Mouse (Mus musculus): ENCODE measurements around the gene Zfp148. TPM values are rescaled to one million over a fixed set of nuclear protein-coding genes. Genes with fewer than 3 reads are reported as not detected.
A peak's percentile ranks its signal among the peaks of the same experiment; 100 is the strongest.
"Not testable (repeated sequence)": the region's sequence is repeated elsewhere in the genome, so short reads cannot be mapped to it uniquely, and the experiment has no call there.

The Zfp148 gene
- polyA plus RNA-seq, 2 experiments from 2014 or later: 44.3 to 57.6 TPM

- ATAC-seq: no peak
Measured at GRCm38 (mm10) chr16:33381614-33382245, 1.1 kb downstream of the Zfp148 start.

- ATAC-seq: peak; percentile 15
Measured at GRCm38 (mm10) chr16:33382341-33382740, 1.7 kb downstream of the Zfp148 start.

GRCm38 (mm10) chr16:33383584-33383983 is 2.9 kb downstream of the Zfp148 start:
- ATAC-seq: no peak

GRCm38 (mm10) chr16:33384057-33384456 is 3.4 kb downstream of the Zfp148 start:
- not testable (repeated sequence) for ATAC-seq

GRCm38 (mm10) chr16:33387013-33387412 is 6.4 kb downstream of the Zfp148 start:
- ATAC-seq: no peak

- no peak for ATAC-seq
Measured at GRCm38 (mm10) chr16:33387420-33387819, 6.8 kb downstream of the Zfp148 start.

GRCm38 (mm10) chr16:33399913-33400782 is 19.5 kb downstream of the Zfp148 start:
- peak; percentile 91 for ATAC-seq

GRCm38 (mm10) chr16:33400943-33401342 is 20.3 kb downstream of the Zfp148 start:
- no peak for ATAC-seq

GRCm38 (mm10) chr16:33403258-33403657 is 22.6 kb downstream of the Zfp148 start:
- ATAC-seq: no peak

- peak; percentile 51 for ATAC-seq
Measured at GRCm38 (mm10) chr16:33404055-33404454, 23.4 kb downstream of the Zfp148 start.

- no peak for ATAC-seq
Measured at GRCm38 (mm10) chr16:33405487-33405886, 24.9 kb downstream of the Zfp148 start.

- no peak for ATAC-seq
Measured at GRCm38 (mm10) chr16:33410151-33410550, 29.5 kb downstream of the Zfp148 start.

- no peak for ATAC-seq
Measured at GRCm38 (mm10) chr16:33410605-33411004, 30.0 kb downstream of the Zfp148 start.

GRCm38 (mm10) chr16:33414191-33414590 is 33.6 kb downstream of the Zfp148 start:
- no peak for ATAC-seq

- ATAC-seq: no peak
Measured at GRCm38 (mm10) chr16:33415607-33416006, 35.0 kb downstream of the Zfp148 start.

- no peak for ATAC-seq
Measured at GRCm38 (mm10) chr16:33428327-33428726, 47.7 kb downstream of the Zfp148 start.

- no peak for ATAC-seq
Measured at GRCm38 (mm10) chr16:33431660-33432059, 51.0 kb downstream of the Zfp148 start.

- no peak for ATAC-seq
Measured at GRCm38 (mm10) chr16:33441065-33441464, 60.4 kb downstream of the Zfp148 start.

- no peak for ATAC-seq
Measured at GRCm38 (mm10) chr16:33446830-33447229, 66.2 kb downstream of the Zfp148 start.

- no peak for ATAC-seq
Measured at GRCm38 (mm10) chr16:33453826-33454225, 73.2 kb downstream of the Zfp148 start.

- ATAC-seq: no peak
Measured at GRCm38 (mm10) chr16:33454306-33454705, 73.7 kb downstream of the Zfp148 start.

GRCm38 (mm10) chr16:33455263-33455910 is 74.8 kb downstream of the Zfp148 start:
- no peak for ATAC-seq

GRCm38 (mm10) chr16:33459101-33459500 is 78.5 kb downstream of the Zfp148 start:
- no peak for ATAC-seq

Data from CD4-positive, CD25-positive, alpha-beta regulatory T cell, adult 4 months (primary cell).